Mouse (Mus musculus) heart, postnatal 4 days (tissue): ENCODE data around the gene Dpm3. TPM values are rescaled to one million over a fixed set of nuclear protein-coding genes. Genes with fewer than 3 reads are reported as not detected.
A peak's percentile ranks its signal among the peaks of the same experiment; 100 is the strongest.

ENCODE experiments used
- DNase-seq: peaks from one replicate; pipeline ENCODE4 v3.0.0; 2021
- total RNA-seq, 2 experiments: library from RNA; stranded (reverse); gene quantifications; 2 replicates each; pipeline ENCODE4 v1.2.3; 2021

Dpm3 gene
- total RNA-seq, 2 experiments from 2014 or later, result 51.6 to 61.0 TPM

DNA sequence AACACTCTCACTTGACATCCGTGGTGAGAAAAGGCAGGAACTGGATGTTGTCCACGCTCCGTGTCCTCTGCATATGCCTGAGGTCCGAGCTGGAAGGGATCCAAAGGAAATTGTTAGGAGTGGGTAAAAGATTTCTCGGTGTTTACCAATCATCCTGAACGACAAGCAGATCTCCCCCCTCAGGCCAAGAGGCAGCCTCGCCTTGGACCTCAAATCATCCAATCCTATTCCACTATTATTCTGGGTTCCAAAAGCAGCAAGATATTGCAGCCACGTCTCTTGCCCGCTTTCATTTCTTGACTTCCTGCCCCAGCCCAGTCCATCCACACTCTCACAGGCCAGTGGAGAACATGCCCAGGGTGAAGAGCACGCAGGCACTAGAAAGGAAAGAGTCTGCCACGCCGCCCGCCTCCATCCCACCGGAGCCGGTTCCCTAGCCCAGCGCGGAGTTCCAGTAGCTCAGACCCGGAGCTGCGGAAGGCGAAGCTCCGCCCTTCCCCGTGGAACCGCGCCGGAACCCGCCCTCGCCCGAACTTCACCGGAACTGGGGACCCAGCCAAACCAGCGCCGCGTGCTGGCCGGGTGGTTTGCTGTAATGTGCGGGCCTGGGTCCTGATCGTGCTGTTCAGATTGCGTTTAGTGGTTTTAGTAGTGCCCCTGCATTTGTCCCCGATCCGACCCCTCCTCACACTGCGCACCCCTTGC is 11.0 kb downstream of the Dpm3 start, which contains the start of gene Slc50a1:
Gene Slc50a1 (minus strand): TSS at position 520 of the 705 bp plus-strand sequence.
- peak; percentile 93 for DNase-seq

DNA sequence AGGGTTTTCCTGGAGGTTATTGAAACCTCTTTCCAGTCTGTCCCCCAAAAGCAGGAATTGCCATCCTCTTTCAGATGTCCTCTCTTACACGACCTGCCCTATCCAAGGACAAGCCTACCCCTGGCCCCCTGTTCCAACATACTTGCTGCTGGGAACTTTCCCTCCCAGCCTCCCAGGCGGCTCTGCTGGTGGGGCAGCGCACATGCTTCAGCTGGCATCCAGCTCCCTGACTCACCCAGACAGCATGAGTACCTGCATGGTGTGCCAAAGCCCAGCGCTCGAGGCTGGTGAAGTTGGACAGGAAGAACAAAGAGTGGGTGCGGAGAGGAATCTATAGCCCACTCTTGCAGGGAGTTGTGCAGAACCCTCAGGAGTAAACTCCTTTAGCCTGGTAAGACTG is 11.7 kb downstream of the Dpm3 start:
- peak; percentile 70 for DNase-seq

DNA sequence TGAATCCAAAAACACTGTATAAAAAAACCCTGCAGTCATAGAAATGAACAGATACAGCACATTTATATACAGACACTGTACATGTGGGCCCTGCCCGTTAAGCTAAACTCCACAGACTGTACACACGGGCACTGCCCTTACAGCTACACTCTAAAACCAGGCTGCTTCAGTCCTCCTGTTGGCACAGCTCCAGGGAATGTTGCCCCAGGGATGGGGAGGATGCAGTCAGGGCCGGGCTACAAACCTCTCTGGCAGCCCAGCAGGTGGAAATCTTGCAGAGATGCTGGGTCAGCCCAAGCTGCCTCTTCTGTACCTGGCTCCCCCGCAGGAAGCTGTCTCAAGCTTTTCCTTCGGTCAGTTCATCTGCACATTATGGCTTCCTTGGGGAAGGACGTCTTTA is 12.6 kb downstream of the Dpm3 start:
- DNase-seq, result peak; percentile 60

- no peak for DNase-seq
Observed at GRCm38 (mm10) chr3:89276061-89276460, 16.9 kb downstream of the Dpm3 start.

- DNase-seq, result peak; percentile 65
Observed at GRCm38 (mm10) chr3:89277281-89278021, 18.3 kb downstream of the Dpm3 start.

DNA sequence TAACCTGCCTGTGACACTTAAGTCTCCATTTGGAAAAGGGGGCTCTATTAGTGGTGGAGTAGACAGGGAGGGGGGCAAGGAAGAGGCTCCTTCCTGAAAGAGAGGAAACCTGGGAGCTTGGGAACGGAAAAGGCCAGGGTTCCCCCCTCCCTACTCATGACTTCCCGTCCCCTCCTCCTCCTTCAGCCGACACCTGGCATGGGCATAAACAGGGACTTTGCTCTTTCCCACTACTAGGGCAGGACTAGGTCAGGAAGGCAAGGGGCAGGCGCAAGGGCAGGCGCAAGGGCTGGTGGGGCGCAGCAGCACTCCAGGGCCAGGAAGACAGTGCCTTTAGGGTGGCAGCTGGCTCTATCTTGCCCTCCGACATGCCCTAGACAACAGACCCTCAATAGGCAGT is 18.9 kb downstream of the Dpm3 start:
- peak; percentile 67 for DNase-seq

DNA sequence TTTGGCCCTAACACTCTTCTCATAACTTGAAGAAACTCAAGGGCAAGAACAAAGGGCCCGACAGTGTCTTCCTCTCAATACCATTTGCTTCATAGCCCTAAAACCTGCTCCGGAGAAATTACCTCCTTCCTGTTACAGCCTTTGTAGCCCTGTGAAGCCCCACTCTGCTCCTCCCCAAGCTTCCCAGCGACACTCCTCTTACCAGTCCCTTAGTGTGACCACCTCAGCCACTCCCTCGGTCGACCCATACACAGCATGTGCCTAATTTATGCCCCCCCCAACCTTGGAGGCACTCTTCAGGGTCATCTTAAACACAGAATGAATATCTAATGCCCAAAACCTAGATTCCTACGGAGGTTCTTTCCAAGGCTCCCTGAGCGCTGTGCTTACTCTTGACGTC is 19.5 kb downstream of the Dpm3 start:
- no peak for DNase-seq

DNA sequence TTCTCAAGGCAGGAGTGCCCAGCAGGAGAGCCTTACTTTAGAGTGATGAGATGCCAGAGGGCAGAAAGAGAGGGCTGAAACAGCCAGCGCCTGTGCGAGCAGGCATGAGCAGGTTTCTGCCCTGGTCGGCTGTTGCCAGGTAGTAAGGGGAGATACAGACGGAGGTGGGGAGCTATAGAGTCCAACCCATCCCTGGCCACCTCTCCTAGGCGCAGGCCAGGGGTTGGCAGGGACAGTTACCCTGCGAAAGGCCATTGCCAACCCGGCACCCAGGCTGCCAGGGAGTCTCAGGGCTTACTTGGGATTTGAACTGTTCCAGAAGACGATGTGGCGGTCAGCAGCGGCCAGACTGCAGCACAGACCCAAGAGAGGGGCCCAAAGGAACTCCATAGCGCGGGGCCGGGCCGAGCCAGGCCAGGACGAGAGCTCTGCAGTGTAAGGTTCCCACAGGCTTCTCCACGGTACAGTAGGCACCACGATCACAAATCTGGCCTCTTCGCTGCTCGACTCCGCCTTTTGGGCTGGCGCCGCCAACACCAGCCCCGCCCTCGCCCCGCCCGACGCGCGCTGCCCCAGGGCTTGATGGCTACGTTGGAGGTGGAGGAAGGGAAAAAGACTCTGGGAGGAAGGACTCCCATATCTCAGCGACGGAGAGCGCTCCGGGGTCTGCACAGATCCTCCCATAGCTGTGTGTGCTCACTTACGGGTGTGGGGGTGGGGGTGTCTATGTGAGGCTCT is 20.2 kb downstream of the Dpm3 start:
- peak; percentile 89 for DNase-seq

DNA sequence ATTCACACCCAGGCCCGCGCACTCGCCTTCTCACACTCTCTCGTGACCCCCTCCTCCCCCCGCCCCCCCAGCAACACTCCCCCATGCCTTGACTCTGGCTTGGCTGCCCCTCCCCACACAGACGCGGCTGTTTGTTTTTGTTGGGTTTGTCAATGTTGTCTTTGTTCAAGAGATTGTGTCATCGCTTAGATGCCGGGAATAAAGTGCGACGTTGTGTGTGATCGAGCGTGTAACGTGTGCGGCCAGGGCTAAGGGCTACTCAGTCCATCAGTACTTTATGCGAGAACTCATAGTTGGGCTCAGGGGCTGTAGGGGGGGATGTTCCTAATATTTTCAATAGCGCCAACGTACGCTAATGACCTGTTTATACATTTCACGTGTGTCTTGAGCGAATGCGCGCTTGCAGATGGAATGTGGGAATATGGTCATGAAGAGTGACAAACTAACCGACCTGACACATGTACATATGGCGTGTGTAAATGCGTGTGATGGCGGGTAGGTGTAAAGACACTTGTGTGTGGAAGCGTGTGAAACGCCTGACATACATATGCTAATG is 21.0 kb downstream of the Dpm3 start:
- DNase-seq, result no peak

DNA sequence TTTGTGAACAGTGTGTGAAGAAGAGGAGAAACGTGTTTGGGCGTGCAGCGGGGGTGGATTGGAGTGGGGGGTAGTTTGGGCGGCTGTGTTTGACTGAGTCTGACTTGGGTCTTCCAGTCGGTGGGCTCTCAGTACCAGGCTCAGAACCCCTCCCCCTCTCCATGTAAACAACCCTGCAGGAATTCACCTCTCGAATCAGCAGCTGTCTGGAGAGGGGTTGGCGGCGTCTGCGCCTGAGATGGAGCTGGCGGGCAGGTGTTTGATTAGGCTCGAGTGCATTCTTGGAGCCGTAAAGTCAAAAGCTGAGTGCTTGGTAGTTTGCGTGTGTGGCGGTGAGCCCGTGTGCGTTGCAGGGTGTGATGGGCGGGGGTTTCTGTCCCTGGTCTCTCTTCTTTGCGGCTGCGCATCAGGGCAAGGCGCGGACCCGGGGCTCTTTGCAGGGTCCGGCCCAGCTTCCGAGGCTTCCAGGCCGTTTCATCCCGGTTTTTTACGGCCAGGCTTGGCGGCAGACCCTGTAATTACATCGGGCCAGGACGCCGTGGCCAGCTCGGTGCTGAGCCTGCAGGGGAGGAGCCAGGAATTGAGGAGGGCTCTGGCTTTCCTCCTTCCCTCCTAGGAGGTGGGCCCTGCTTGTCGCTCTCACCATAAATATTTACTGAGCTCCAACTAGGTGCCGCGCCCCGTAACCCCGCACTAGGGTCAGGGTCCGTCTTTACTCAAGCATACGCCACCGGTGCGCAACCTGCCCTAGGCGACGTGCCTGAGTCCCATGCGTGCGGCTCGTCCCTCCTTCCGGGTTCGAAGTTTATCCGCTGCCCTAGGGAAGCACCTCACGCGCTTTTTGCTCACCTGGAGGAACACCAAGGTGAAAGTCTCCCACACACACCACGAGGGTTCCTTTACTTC is 21.7 kb downstream of the Dpm3 start, which contains the start of gene Efna1:
Gene Efna1 (minus strand): TSS at position 537 of the 906 bp plus-strand sequence.
- DNase-seq, result peak; percentile 68

- DNase-seq, result peak; percentile 92
Observed at GRCm38 (mm10) chr3:89281579-89282290, 22.6 kb downstream of the Dpm3 start.

DNA sequence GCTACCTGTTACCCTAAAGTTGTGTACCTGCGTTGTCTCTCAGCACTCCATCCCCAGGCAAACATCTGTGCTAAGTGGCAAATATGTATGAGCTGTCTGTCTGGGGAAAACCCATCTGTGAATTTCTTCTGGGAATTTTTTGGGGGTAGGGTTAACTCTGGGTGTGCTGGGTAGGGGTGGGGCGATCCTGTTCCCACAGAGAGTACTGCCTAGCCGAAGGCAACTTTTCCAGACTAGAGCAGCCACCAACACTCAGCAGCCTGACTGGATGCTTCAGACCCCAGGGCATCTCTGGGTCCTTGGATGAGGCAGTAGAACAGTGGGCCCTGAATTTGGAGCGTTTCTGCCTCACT is 23.1 kb downstream of the Dpm3 start:
- no peak for DNase-seq

DNA sequence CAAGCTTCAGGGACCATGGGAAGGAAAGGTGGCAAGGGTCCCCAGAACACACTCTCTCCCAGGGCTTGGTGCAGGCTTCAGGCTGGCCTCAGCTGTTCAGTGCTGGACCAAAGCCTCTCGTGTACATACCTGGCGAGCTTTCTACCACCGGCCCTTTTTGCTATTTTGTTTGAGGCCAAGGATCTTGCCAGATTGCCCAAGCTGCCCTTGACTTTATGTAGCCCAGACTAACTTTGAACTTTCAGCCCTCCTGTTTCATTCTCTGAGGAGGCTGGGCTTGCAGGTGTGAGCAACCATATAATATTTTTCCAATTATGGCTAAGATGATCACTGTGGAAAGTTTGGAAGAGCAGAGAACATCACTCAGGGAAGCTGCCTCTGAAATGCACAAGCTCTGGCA is 25.1 kb downstream of the Dpm3 start:
- no peak for DNase-seq

- no peak for DNase-seq
Observed at GRCm38 (mm10) chr3:89285526-89285925, 26.4 kb downstream of the Dpm3 start.

- DNase-seq, result no peak
Observed at GRCm38 (mm10) chr3:89287286-89287685, 28.1 kb downstream of the Dpm3 start.

GRCm38 (mm10) chr3:89288503-89288928 is 29.4 kb downstream of the Dpm3 start:
- no peak for DNase-seq

- no peak for DNase-seq
Observed at GRCm38 (mm10) chr3:89291874-89292273, 32.7 kb downstream of the Dpm3 start.

GRCm38 (mm10) chr3:89292303-89292702 is 33.1 kb downstream of the Dpm3 start:
- DNase-seq, result no peak

- no peak for DNase-seq
Observed at GRCm38 (mm10) chr3:89293247-89293918, 34.2 kb downstream of the Dpm3 start.

DNA sequence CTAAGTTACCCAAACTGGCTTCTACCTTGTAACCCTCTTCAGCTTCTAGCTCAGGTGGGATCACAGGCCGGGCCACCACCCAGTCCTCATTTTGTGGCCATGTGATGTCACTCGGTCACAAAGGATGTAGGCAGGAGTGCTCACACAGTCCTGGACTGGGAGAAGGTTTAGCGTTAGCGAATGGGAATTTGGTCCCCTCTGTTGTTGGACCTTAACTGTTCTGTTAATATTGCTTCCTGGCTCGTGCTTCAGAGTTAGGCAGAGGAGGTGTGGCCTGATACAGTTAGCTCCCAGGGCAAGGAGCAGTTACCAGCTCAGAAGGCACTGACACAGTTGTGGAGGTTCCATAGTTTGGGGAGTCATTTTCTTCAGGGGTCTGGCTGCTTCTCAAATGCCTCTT is 35.0 kb downstream of the Dpm3 start:
- DNase-seq, result no peak
